Mouse (Mus musculus): ENCODE measurements around the gene Nedd9. TPM values are rescaled to one million over a fixed set of nuclear protein-coding genes. Genes with fewer than 3 reads are reported as not detected.
A peak's percentile ranks its signal among the peaks of the same experiment; 100 is the strongest.

Gene Nedd9
- polyA plus RNA-seq, 1 experiment from 2014 or later, result 17.2 TPM

GRCm38 (mm10) chr13:41355552-41355951, 131.6 kb downstream of the Nedd9 start:
- no peaks in the 10 kb centered on the region for H3K9me3 ChIP-seq
- H3K27me3 ChIP-seq (ENCODE audit: insufficient read depth, poor library complexity, severe bottlenecking), result 0 out of 2 replicates have a peak, but pooled peaks cover 4% of the 10 kb centered on the region
- H3K27ac ChIP-seq, result no peak overlapping the region
- H3K4me3 ChIP-seq, result no peak overlapping the region
- DNase-seq (ENCODE audit: low spot score), result no peak
- peaks cover 83% of the 10 kb centered on the region for H3K4me1 ChIP-seq (replicated peaks)
- WGBS, result 79% methylated on average over 2 of the region's 2 CpGs
- H3K36me3 ChIP-seq, result no peaks in the 10 kb centered on the region

- Histone ChIP-seq H3K4me1 (replicated peaks) (peaks cover 75% of the 10 kb centered on the region), H3K9me3 (no peaks in the 10 kb centered on the region), H3K4me3 (0 out of 2 replicates have a peak overlapping the region, but pooled peaks have one; percentile 14), H3K36me3 (no peaks in the 10 kb centered on the region), H3K27me3 (ENCODE audit: insufficient read depth, poor library complexity, severe bottlenecking) (0 out of 2 replicates have a peak, but pooled peaks cover 4% of the 10 kb centered on the region), H3K27ac (peak overlapping the region; percentile 47)
- 64% methylated on average over 6 of the region's 6 CpGs for WGBS
- no peak for DNase-seq (ENCODE audit: low spot score)
Measured at GRCm38 (mm10) chr13:41354591-41354990, 132.6 kb downstream of the Nedd9 start.

GRCm38 (mm10) chr13:41353676-41354075, 133.5 kb downstream of the Nedd9 start:
- Histone ChIP-seq H3K27me3 (ENCODE audit: insufficient read depth, poor library complexity, severe bottlenecking) (0 out of 2 replicates have a peak, but pooled peaks cover 4% of the 10 kb centered on the region), H3K4me1 (replicated peaks) (peaks cover 79% of the 10 kb centered on the region), H3K4me3 (no peak overlapping the region), H3K9me3 (no peaks in the 10 kb centered on the region), H3K27ac (no peak overlapping the region), H3K36me3 (no peaks in the 10 kb centered on the region)
- 82% methylated on average over 3 of the region's 3 CpGs for WGBS
- no peak for DNase-seq (ENCODE audit: low spot score)

- no peak for DNase-seq (ENCODE audit: low spot score)
- Histone ChIP-seq H3K27me3 (ENCODE audit: insufficient read depth, poor library complexity, severe bottlenecking) (0 out of 2 replicates have a peak, but pooled peaks cover 4% of the 10 kb centered on the region), H3K4me1 (replicated peaks) (peaks cover 67% of the 10 kb centered on the region), H3K9me3 (no peaks in the 10 kb centered on the region), H3K4me3 (no peak overlapping the region), H3K36me3 (no peaks in the 10 kb centered on the region), H3K27ac (peak overlapping the region; percentile 45; the same call in 1 of the 2 replicates)
- WGBS, result 34% methylated on average over 5 of the region's 5 CpGs
Measured at GRCm38 (mm10) chr13:41352352-41352751, 134.8 kb downstream of the Nedd9 start.

GRCm38 (mm10) chr13:41350589-41350988, 136.6 kb downstream of the Nedd9 start:
- H3K36me3 ChIP-seq, result no peaks in the 10 kb centered on the region
- H3K4me1 ChIP-seq (replicated peaks), result peaks cover 57% of the 10 kb centered on the region
- H3K9me3 ChIP-seq, result no peaks in the 10 kb centered on the region
- no peak overlapping the region for H3K27ac ChIP-seq
- H3K27me3 ChIP-seq (ENCODE audit: insufficient read depth, poor library complexity, severe bottlenecking), result no peaks in the 10 kb centered on the region
- DNase-seq (ENCODE audit: low spot score), result no peak
- H3K4me3 ChIP-seq, result no peak overlapping the region
- WGBS, result 88% methylated on average over 3 of the region's 3 CpGs

GRCm38 (mm10) chr13:41349770-41350169, 137.4 kb downstream of the Nedd9 start:
- H3K36me3 ChIP-seq, result no peaks in the 10 kb centered on the region
- WGBS, result 67% methylated on average over 4 of the region's 4 CpGs
- H3K4me1 ChIP-seq (replicated peaks), result peaks cover 58% of the 10 kb centered on the region
- H3K9me3 ChIP-seq, result no peaks in the 10 kb centered on the region
- H3K27me3 ChIP-seq (ENCODE audit: insufficient read depth, poor library complexity, severe bottlenecking), result no peaks in the 10 kb centered on the region
- no peak overlapping the region for H3K4me3 ChIP-seq
- DNase-seq (ENCODE audit: low spot score), result no peak
- no peak overlapping the region for H3K27ac ChIP-seq

GRCm38 (mm10) chr13:41345756-41346155, 141.4 kb downstream of the Nedd9 start:
- Histone ChIP-seq H3K36me3 (peaks cover 12% of the 10 kb centered on the region), H3K27me3 (ENCODE audit: insufficient read depth, poor library complexity, severe bottlenecking) (no peaks in the 10 kb centered on the region), H3K27ac (peak overlapping the region; percentile 2; the same call in 1 of the 2 replicates), H3K4me3 (no peak overlapping the region), H3K4me1 (replicated peaks) (peaks cover 54% of the 10 kb centered on the region), H3K9me3 (no peaks in the 10 kb centered on the region)
- WGBS, result 77% methylated on average over 7 of the region's 7 CpGs
- DNase-seq (ENCODE audit: low spot score), result no peak

- peaks cover 54% of the 10 kb centered on the region for H3K4me1 ChIP-seq (replicated peaks)
Measured at GRCm38 (mm10) chr13:41345306-41345705, 141.9 kb downstream of the Nedd9 start.

GRCm38 (mm10) chr13:41343887-41344266, 143.3 kb downstream of the Nedd9 start:
- H3K9me3 ChIP-seq, result no peaks in the 10 kb centered on the region
- H3K4me1 ChIP-seq (replicated peaks), result peaks cover 53% of the 10 kb centered on the region
- WGBS, result 77% methylated on average over 3 of the region's 3 CpGs
- no peak for DNase-seq (ENCODE audit: low spot score)
- H3K36me3 ChIP-seq, result peaks cover 17% of the 10 kb centered on the region
- no peak overlapping the region for H3K4me3 ChIP-seq
- no peaks in the 10 kb centered on the region for H3K27me3 ChIP-seq (ENCODE audit: insufficient read depth, poor library complexity, severe bottlenecking)
- H3K27ac ChIP-seq, result no peak overlapping the region

More at GRCm38 (mm10) chr13:41345306-41345705, 141.9 kb downstream of the Nedd9 start:
- H3K27me3 ChIP-seq (ENCODE audit: insufficient read depth, poor library complexity, severe bottlenecking), result no peaks in the 10 kb centered on the region
- WGBS, result 52% methylated on average over 6 of the region's 6 CpGs
- H3K4me3 ChIP-seq, result no peak overlapping the region
- H3K9me3 ChIP-seq, result no peaks in the 10 kb centered on the region
- H3K36me3 ChIP-seq, result peaks cover 12% of the 10 kb centered on the region
- H3K27ac ChIP-seq, result peak overlapping the region; percentile 2; the same call in 1 of the 2 replicates
- no peak for DNase-seq (ENCODE audit: low spot score)

GRCm38 (mm10) chr13:41343163-41343886, 143.8 kb downstream of the Nedd9 start:
- Histone ChIP-seq H3K9me3 (no peaks in the 10 kb centered on the region), H3K4me3 (no peak overlapping the region), H3K36me3 (peaks cover 23% of the 10 kb centered on the region), H3K4me1 (replicated peaks) (peaks cover 50% of the 10 kb centered on the region), H3K27ac (no peak overlapping the region), H3K27me3 (ENCODE audit: insufficient read depth, poor library complexity, severe bottlenecking) (no peaks in the 10 kb centered on the region)
- no peak for DNase-seq (ENCODE audit: low spot score)
- 54% methylated on average over 3 of the region's 3 CpGs for WGBS

- Histone ChIP-seq H3K27ac (no peak overlapping the region), H3K36me3 (peaks cover 41% of the 10 kb centered on the region), H3K4me1 (replicated peaks) (peaks cover 50% of the 10 kb centered on the region), H3K27me3 (ENCODE audit: insufficient read depth, poor library complexity, severe bottlenecking) (no peaks in the 10 kb centered on the region), H3K9me3 (no peaks in the 10 kb centered on the region), H3K4me3 (no peak overlapping the region)
- DNase-seq (ENCODE audit: low spot score), result no peak
- WGBS, result 76% methylated on average over 9 of the region's 9 CpGs
Measured at GRCm38 (mm10) chr13:41341422-41341821, 145.7 kb downstream of the Nedd9 start.

- no peak for DNase-seq (ENCODE audit: low spot score)
- Histone ChIP-seq H3K27me3 (ENCODE audit: insufficient read depth, poor library complexity, severe bottlenecking) (no peaks in the 10 kb centered on the region), H3K9me3 (no peaks in the 10 kb centered on the region), H3K36me3 (peaks cover 51% of the 10 kb centered on the region), H3K4me1 (replicated peaks) (peaks cover 35% of the 10 kb centered on the region), H3K4me3 (no peak overlapping the region), H3K27ac (no peak overlapping the region)
- 73% methylated on average over 22 of the region's 22 CpGs for WGBS
Measured at GRCm38 (mm10) chr13:41339653-41340351, 147.4 kb downstream of the Nedd9 start.

GRCm38 (mm10) chr13:41339195-41339594, 148.0 kb downstream of the Nedd9 start:
- no peak for DNase-seq (ENCODE audit: low spot score)
- no peaks in the 10 kb centered on the region for H3K27me3 ChIP-seq (ENCODE audit: insufficient read depth, poor library complexity, severe bottlenecking)
- H3K4me3 ChIP-seq, result no peak overlapping the region
- 84% methylated on average over 5 of the region's 5 CpGs for WGBS
- peaks cover 31% of the 10 kb centered on the region for H3K4me1 ChIP-seq (replicated peaks)
- H3K36me3 ChIP-seq, result peaks cover 53% of the 10 kb centered on the region
- H3K27ac ChIP-seq, result no peak overlapping the region
- no peaks in the 10 kb centered on the region for H3K9me3 ChIP-seq

Data from hindbrain, embryonic 10.5 days (tissue).